Mouse (Mus musculus) CH12.LX (cell line): Measurements from ENCODE around the gene Olfr491. TPM values are rescaled to one million over a fixed set of nuclear protein-coding genes. Genes with fewer than 3 reads are reported as not detected.

Source experiments
- DNase-seq: peaks from one replicate; pipeline ENCODE4 v3.0.0-alpha.2; 2013; ENCODE audit errors: extremely low read depth
- H3K27ac ChIP-seq: 2 replicates; pipeline ENCODE4 v1.5.1; 2012; ENCODE audit warnings: low read depth, mild to moderate bottlenecking, control low read depth, moderate library complexity; ENCODE audit not compliant: insufficient read depth
- H3K27me3 ChIP-seq: replicated peaks from 2 replicates; pipeline ENCODE3; 2012; ENCODE audit warnings: inconsistent platforms
- H3K36me3 ChIP-seq, 2 experiments: replicated peaks in 1 of 2; 2 replicates each; pipeline versions ENCODE3 to v1.6.1; 2012; ENCODE audit warnings: inconsistent platforms in 1 of 2, low read length in 1 of 2, mild to moderate bottlenecking in 1 of 2, mixed read lengths in 1 of 2, moderate library complexity in 1 of 2; ENCODE audit not compliant: control insufficient read depth in 1 of 2, insufficient read depth in 1 of 2
- H3K4me1 ChIP-seq, 2 experiments: 2 replicates each; pipeline ENCODE4 v1.6.1; 2012; ENCODE audit warnings: inconsistent platforms in 1 of 2, moderate library complexity in 1 of 2; ENCODE audit not compliant: insufficient read depth in 2 of 2, control insufficient read depth in 1 of 2
- H3K4me2 ChIP-seq: 2 replicates; pipeline ENCODE4 v1.6.1; 2012; ENCODE audit warnings: low read depth, mild to moderate bottlenecking, control low read depth; ENCODE audit not compliant: poor library complexity, insufficient read depth, severe bottlenecking
- H3K4me3 ChIP-seq, 3 experiments: fragments of 150-350 bp in 1 of 3; sonication (generic) in 1 of 3; replicated peaks in 1 of 3; 2 replicates each; pipeline versions ENCODE3 to v1.5.1; 2011 to 2012; ENCODE audit warnings: low read depth in 2 of 3, low read length in 2 of 3, mild to moderate bottlenecking in 2 of 3, moderate library complexity in 2 of 3, control low read depth in 1 of 3, improper control_type of control experiment in 1 of 3, inconsistent platforms in 1 of 3, mixed read lengths in 1 of 3; ENCODE audit not compliant: poor library complexity in 1 of 3
- H3K79me2 ChIP-seq: replicated peaks from 2 replicates; pipeline ENCODE4 v1.6.1; 2012; ENCODE audit warnings: mild to moderate bottlenecking, moderate library complexity; ENCODE audit not compliant: control insufficient read depth, poor library complexity, insufficient read depth, severe bottlenecking; ENCODE audit errors: extremely low read depth
- H3K9ac ChIP-seq: 2 replicates; pipeline ENCODE4 v1.6.1; 2012; ENCODE audit warnings: low read depth, mild to moderate bottlenecking, control low read depth, moderate library complexity; ENCODE audit not compliant: insufficient read depth
- H3K9me3 ChIP-seq: replicated peaks from 2 replicates; pipeline ENCODE3; 2012; ENCODE audit warnings: low read length, inconsistent platforms, mixed read lengths
- BHLHE40 ChIP-seq: IDR thresholded peaks from 2 replicates; pipeline ENCODE4 v1.6.1; 2011; ENCODE audit warnings: mild to moderate bottlenecking, low read depth, low read length, improper control_type of control experiment
- CTCF ChIP-seq, 2 experiments: IDR thresholded peaks in 1 of 2; conservative IDR thresholded peaks in 1 of 2; 2 replicates each; pipeline ENCODE4 v1.5.1; 2011 to 2012; ENCODE audit warnings: low read depth in 2 of 2, low read length in 2 of 2, improper control_type of control experiment in 1 of 2, inconsistent platforms in 1 of 2, mild to moderate bottlenecking in 1 of 2, moderate library complexity in 1 of 2
- KAT2A ChIP-seq: IDR thresholded peaks from 2 replicates; pipeline ENCODE4 v1.6.1; 2012; ENCODE audit warnings: low read length, improper control_type of control experiment, inconsistent platforms; ENCODE audit not compliant: insufficient replicate concordance
- MAFK ChIP-seq: IDR thresholded peaks from 2 replicates; pipeline ENCODE4 v1.6.1; 2011; ENCODE audit warnings: low read length, improper control_type of control experiment; ENCODE audit not compliant: insufficient replicate concordance
- MAZ ChIP-seq: IDR thresholded peaks from 2 replicates; pipeline ENCODE4 v1.6.1; 2012; ENCODE audit warnings: low read depth, mild to moderate bottlenecking, inconsistent platforms, low read length, improper control_type of control experiment, moderate library complexity
- MEF2A ChIP-seq: IDR thresholded peaks from 2 replicates; pipeline ENCODE4 v1.6.1; 2014; ENCODE audit warnings: low read depth, mild to moderate bottlenecking, inconsistent platforms, low read length, improper control_type of control experiment, borderline replicate concordance
- MXI1 ChIP-seq: IDR thresholded peaks from 2 replicates; pipeline ENCODE4 v1.6.1; 2011; ENCODE audit warnings: mild to moderate bottlenecking, low read depth, low read length, improper control_type of control experiment
- MYC ChIP-seq: IDR thresholded peaks from 2 replicates; pipeline ENCODE4 v1.6.1; 2011; ENCODE audit warnings: low read depth, mild to moderate bottlenecking, improper control_type of control experiment, low read length
- NELFE ChIP-seq: IDR thresholded peaks from 2 replicates; pipeline ENCODE4 v1.6.1; 2011; ENCODE audit warnings: low read depth, low read length, improper control_type of control experiment
- PAX5 ChIP-seq: IDR thresholded peaks from 2 replicates; pipeline ENCODE4 v1.6.1; 2012; ENCODE audit warnings: low read length, inconsistent platforms, mixed read lengths
- POLR2AphosphoS2 ChIP-seq: IDR thresholded peaks from 2 replicates; pipeline ENCODE4 v1.6.1; 2011; ENCODE audit warnings: low read depth, low read length, improper control_type of control experiment
- RAD21 ChIP-seq: IDR thresholded peaks from 2 replicates; pipeline ENCODE4 v1.6.1; 2011; ENCODE audit warnings: low read depth, mild to moderate bottlenecking, low read length, improper control_type of control experiment, moderate library complexity
- RCOR1 ChIP-seq: conservative IDR thresholded peaks from 2 replicates; pipeline ENCODE4 v1.6.1; 2012; ENCODE audit warnings: low read depth, mild to moderate bottlenecking, inconsistent platforms, low read length, improper control_type of control experiment
- SIN3A ChIP-seq: IDR thresholded peaks from 2 replicates; pipeline ENCODE4 v1.6.1; 2012; ENCODE audit warnings: low read length, improper control_type of control experiment, inconsistent platforms
- SMC3 ChIP-seq: IDR thresholded peaks from 2 replicates; pipeline ENCODE4 v1.6.1; 2011; ENCODE audit warnings: low read depth, low read length, improper control_type of control experiment
- TBP ChIP-seq: conservative IDR thresholded peaks from 2 replicates; pipeline ENCODE4 v1.6.1; 2011; ENCODE audit warnings: low read depth, low read length, improper control_type of control experiment
- TCF12 ChIP-seq: IDR thresholded peaks from 2 replicates; pipeline ENCODE4 v1.6.1; 2014; ENCODE audit warnings: low read depth, mild to moderate bottlenecking, inconsistent platforms, low read length, improper control_type of control experiment
- USF1 ChIP-seq: IDR thresholded peaks from 2 replicates; pipeline ENCODE4 v1.6.1; 2014; ENCODE audit warnings: low read depth, mild to moderate bottlenecking, inconsistent platforms, low read length, improper control_type of control experiment
- ZC3H11A ChIP-seq: IDR thresholded peaks from 2 replicates; pipeline ENCODE4 v1.6.1; 2012; ENCODE audit warnings: low read depth, mild to moderate bottlenecking, inconsistent platforms, low read length, improper control_type of control experiment
- ZKSCAN1 ChIP-seq: IDR thresholded peaks from 2 replicates; pipeline ENCODE4 v1.6.1; 2012; ENCODE audit warnings: low read depth, inconsistent platforms, low read length, improper control_type of control experiment, borderline replicate concordance
- ZMIZ1 ChIP-seq: IDR thresholded peaks from 2 replicates; pipeline ENCODE4 v1.6.1; 2012; ENCODE audit warnings: low read depth, mild to moderate bottlenecking, inconsistent platforms, low read length, improper control_type of control experiment
- ZNF384 ChIP-seq: IDR thresholded peaks from 2 replicates; pipeline ENCODE4 v1.6.1; 2012; ENCODE audit warnings: low read depth, low read length, improper control_type of control experiment, inconsistent platforms
- dilution Hi-C: fragments of 300-500 bp; cut with MboI; formaldehyde crosslinking; loops from 2 replicates; pipeline ENCODE4 v1.14.3; 2020; ENCODE audit warnings: low sequenced_read_pairs; ENCODE audit not compliant: extremely low pct_unique_long_range_greater_than_20kb, extremely low pct_ligation_motif_present
- in situ Hi-C: fragments of 300-500 bp; cut with MboI; formaldehyde crosslinking; loops from 3 replicates; pipeline ENCODE4 v1.14.3; 2019; ENCODE audit warnings: low sequenced_read_pairs, low pct_ligation_motif_present, low pct_unique_long_range_greater_than_20kb, mixed read lengths
- polyA plus RNA-seq: library from polyadenylated mRNA; unstranded; fragments of >175 nt; gene quantifications from 2 replicates; pipeline ENCODE4 v1.2.1, GENCODE M21; 2012; ENCODE audit warnings: low read depth; ENCODE audit not compliant: insufficient read length
- total RNA-seq, 2 experiments: library from RNA; depleted of rRNA; stranded (reverse); fragments of 300-350 nt in 1 of 2; fragments of >200 nt in 1 of 2; gene quantifications; 2 replicates each; pipeline ENCODE4 v1.2.3; 2012 to 2014

Gene Olfr491
- total and polyA plus RNA-seq, 3 experiments, result not detected

DNA sequence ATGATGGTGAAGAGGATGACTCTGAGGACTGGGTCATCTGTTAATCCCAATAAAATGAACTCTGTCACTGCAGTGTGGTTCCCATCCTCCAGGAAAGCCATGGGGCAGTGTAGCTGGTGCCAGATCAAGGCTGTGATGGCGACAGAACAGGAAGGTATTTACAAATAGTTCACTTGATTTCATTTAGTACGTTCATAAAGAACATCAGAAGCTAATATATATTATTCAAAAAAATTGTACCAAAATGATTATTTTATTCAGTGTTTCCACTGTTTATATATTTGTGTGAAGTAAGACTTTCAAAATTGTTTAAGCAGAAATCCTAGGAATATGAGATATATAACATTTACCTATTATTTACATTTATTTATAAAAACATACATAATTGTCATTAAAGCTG is 10.3 kb downstream of the Olfr491 start, which contains the start of gene Olfr492:
Olfr492 (minus strand) TSS at position 101 of the 400 bp plus-strand sequence.
- H3K9me3 ChIP-seq, result no peaks in the 10 kb centered on the region
- H3K36me3 ChIP-seq, result no peaks in the 10 kb centered on the region
- H3K27me3 ChIP-seq, result no peaks in the 10 kb centered on the region
- dilution Hi-C loops, result no loop called here
- TF ChIP-seq TBP (no peak), SIN3A (no peak), MEF2A (no peak), MAFK (no peak)
- no peaks in the 10 kb centered on the region for H3K4me1 ChIP-seq
- in situ Hi-C loops, result no loop called here
- no peak within 1 kb of the TSS for H3K9ac ChIP-seq
- no peak within 1 kb of the TSS for H3K4me3 ChIP-seq
- H3K4me2 ChIP-seq, result no peak within 1 kb of the TSS
- H3K27ac ChIP-seq, result no peak within 1 kb of the TSS
- no peak for DNase-seq
- no peaks in the 10 kb centered on the region for H3K79me2 ChIP-seq

DNA sequence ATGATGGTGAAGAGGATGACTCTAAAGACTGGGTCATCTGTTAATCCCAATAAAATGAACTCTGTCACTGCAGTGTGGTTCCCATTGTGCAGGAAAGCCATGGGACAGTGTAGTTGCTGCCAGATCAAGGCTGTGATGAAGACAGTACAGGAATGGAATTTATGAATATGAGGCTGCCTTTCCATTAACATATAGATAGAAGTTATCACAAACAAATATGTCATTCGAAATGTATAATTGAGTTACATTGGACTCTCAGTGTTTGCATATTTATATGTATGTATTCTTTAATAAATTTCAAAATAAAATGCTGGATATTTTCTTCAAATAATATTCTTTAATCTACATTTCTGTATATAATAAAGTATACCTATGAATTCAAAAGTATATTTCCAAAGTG is 33.6 kb downstream of the Olfr491 start, which contains the start of gene Olfr493:
Olfr493 (minus strand) TSS at position 101 of the 400 bp plus-strand sequence.
- Histone ChIP-seq H3K27ac (no peak within 1 kb of the TSS), H3K9me3 (peaks cover under 1% of the 10 kb centered on the region), H3K79me2 (no peaks in the 10 kb centered on the region), H3K9ac (no peak within 1 kb of the TSS), H3K36me3 (no peaks in the 10 kb centered on the region), H3K4me3 (no peak within 1 kb of the TSS)
- in situ Hi-C loops, result no loop called here
- dilution Hi-C loops, result no loop called here
- TF ChIP-seq CTCF (conservative IDR thresholded peaks at IDR 0.05 in 1 of 2, IDR thresholded peaks at IDR 0.05 in 1 of 2; ENCODE audit: low read depth in 2 of 2, low read length in 2 of 2) (no peak), PAX5 (no peak), ZMIZ1 (no peak), ZNF384 (no peak), NELFE (no peak), ZKSCAN1 (no peak), USF1 (no peak), TCF12 (no peak), POLR2AphosphoS2 (no peak), KAT2A (no peak), MXI1 (no peak), MEF2A (no peak), RAD21 (no peak), RCOR1 (no peak), MAZ (no peak), SMC3 (no peak), MYC (no peak), ZC3H11A (no peak), BHLHE40 (no peak)
- TF ChIP-seq, all 38 proteins: peak for 0
- DNase-seq, result no peak
- H3K27me3 ChIP-seq, result no peaks in the 10 kb centered on the region
- no peaks in the 10 kb centered on the region for H3K4me1 ChIP-seq
- H3K4me2 ChIP-seq, result no peak within 1 kb of the TSS
